Mouse (Mus musculus) bone marrow, adult 2 months (tissue): ENCODE measurements at regions not wholly inside any gene's neighbourhood (a gene's known extent, or its start where the extent isn't known, plus 50 kb on each side); places are given as distances from the start of the nearest gene placed in this dataset.

Source experiments
- CTCF ChIP-seq: fragments of 200-500 bp; IDR thresholded peaks from 2 replicates; pipeline ENCODE4 v1.5.1; 2011; ENCODE audit warnings: low read length, control low read depth; ENCODE audit not compliant: control insufficient read depth, insufficient read depth
- POLR2A ChIP-seq: fragments of 200-500 bp; IDR thresholded peaks from 2 replicates; pipeline ENCODE4 v1.6.1; 2011; ENCODE audit warnings: low read depth, mild to moderate bottlenecking, control low read depth, low read length, borderline replicate concordance; ENCODE audit not compliant: control insufficient read depth

GRCm38 (mm10) chr3:115772676-115773075 is 57.8 kb upstream of the S1pr1 start:
- TF ChIP-seq CTCF (no peak), POLR2A (no peak)
